ENCODE assay signal across 9 mouse cellular contexts in the genomic region with DNA sequence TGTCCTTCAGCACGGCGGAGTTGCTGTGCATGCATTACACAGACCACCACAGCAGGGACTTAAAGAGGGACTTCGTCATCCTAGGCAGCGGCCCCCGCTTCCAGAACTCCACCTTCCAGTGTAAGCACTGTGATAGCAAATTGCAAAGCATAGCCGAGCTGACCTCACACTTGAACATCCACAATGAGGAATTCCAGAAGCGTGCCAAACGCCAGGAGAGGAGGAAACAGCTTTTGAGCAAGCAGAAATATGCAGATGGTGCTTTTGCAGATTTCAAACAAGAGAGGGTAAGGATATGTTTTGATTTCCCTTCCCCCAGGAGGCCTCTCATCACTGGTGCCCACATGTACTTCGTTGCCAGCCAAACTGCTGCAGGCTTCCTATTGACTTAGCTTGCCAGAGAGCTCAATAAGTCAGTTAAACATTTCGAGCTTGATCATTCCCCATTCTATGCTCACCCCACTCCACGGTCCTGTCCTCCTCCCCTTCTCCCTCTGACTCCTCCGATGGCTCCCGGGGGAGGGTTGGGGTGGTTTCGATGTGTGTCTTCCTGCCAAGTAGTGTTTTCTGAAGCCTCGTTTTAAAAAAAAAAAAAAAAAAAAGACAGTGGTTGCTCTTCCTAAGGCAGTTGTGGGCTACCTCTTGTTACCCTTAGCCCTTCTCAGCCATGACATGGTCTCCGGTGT.
DNase-seq lines count a peak whose midpoint lies in the region; ATAC-seq and TF ChIP-seq lines count a peak whose summit lies in the region.
"Had no signal": no experiment of that assay in that cellular context is flagged by ENCODE, and none has a peak within 500 bp of the region (broad histone marks: within the 10 kb centered on the region; RNA-seq: fewer than 3 reads in every experiment).

No protein-coding gene starts in this region.

- H3K27me3 ChIP-seq in forebrain, embryonic 14.5 days (replicated peaks; ENCODE audit: control insufficient read depth, insufficient read depth, low read length), result no peaks in the 10 kb centered on the region
- no peaks in the 10 kb centered on the region for H3K27me3 ChIP-seq in forebrain, embryonic 12.5 days
- H3K27me3 ChIP-seq in lung, embryonic 14.5 days (ENCODE audit: insufficient read depth, low read length), result no peaks in the 10 kb centered on the region

- H3K36me3 ChIP-seq in forebrain, embryonic 14.5 days (ENCODE audit: control insufficient read depth, insufficient read depth, low read length), result peaks cover 99% of the 10 kb centered on the region
- peaks cover 98% of the 10 kb centered on the region for H3K36me3 ChIP-seq in forebrain, embryonic 12.5 days (replicated peaks)
- H3K36me3 ChIP-seq in lung, embryonic 14.5 days (ENCODE audit: insufficient read depth), result peaks cover 91% of the 10 kb centered on the region

- no peaks in the 10 kb centered on the region for H3K4me1 ChIP-seq in forebrain, embryonic 14.5 days (ENCODE audit: control insufficient read depth, insufficient read depth, low read length)
- H3K4me1 ChIP-seq in forebrain, embryonic 12.5 days, result no peaks in the 10 kb centered on the region
- H3K4me1 ChIP-seq in lung, embryonic 14.5 days (ENCODE audit: insufficient read depth), result no peaks in the 10 kb centered on the region

- no peak overlapping the region for H3K4me3 ChIP-seq in forebrain, embryonic 14.5 days (ENCODE audit: low read depth, low read length)
- no peak overlapping the region for H3K4me3 ChIP-seq in forebrain, embryonic 12.5 days (replicated peaks)
- H3K4me3 ChIP-seq in lung, embryonic 14.5 days (ENCODE audit: low read depth, low read length), result no peak overlapping the region

- no peak for ATAC-seq in forebrain, embryonic 14.5 days
- ATAC-seq in forebrain, embryonic 12.5 days (ENCODE audit: low FRiP score), result no peak
- peak; percentile 59; the same call in 1 of the 2 replicates for ATAC-seq in lung, embryonic 14.5 days (ENCODE audit: insufficient read depth)
- ATAC-seq in megakaryocyte progenitor cell, adult 5-6 weeks (replicated peaks; ENCODE audit: poor library complexity), result no peak

- 83% methylated on average over 16 of the region's 16 CpGs for WGBS in forebrain, embryonic 14.5 days
- 88% methylated on average over 16 of the region's 16 CpGs for WGBS in forebrain, embryonic 12.5 days
- WGBS in lung, embryonic 14.5 days, result 55% methylated on average over 16 of the region's 16 CpGs

- H3K9me3 ChIP-seq in forebrain, embryonic 14.5 days (replicated peaks; ENCODE audit: control insufficient read depth, low read length), result no peaks in the 10 kb centered on the region
- H3K9me3 ChIP-seq in forebrain, embryonic 12.5 days, result no peaks in the 10 kb centered on the region
- no peaks in the 10 kb centered on the region for H3K9me3 ChIP-seq in lung, embryonic 14.5 days (ENCODE audit: low read depth, low read length)

- H3K4me2 ChIP-seq in forebrain, embryonic 14.5 days (ENCODE audit: low read length), result no peak overlapping the region
- no peak overlapping the region for H3K4me2 ChIP-seq in forebrain, embryonic 12.5 days
- no peak overlapping the region for H3K4me2 ChIP-seq in lung, embryonic 14.5 days

- no peak overlapping the region for H3K9ac ChIP-seq in forebrain, embryonic 14.5 days (ENCODE audit: low read length)
- H3K9ac ChIP-seq in forebrain, embryonic 12.5 days, result no peak overlapping the region
- H3K9ac ChIP-seq in lung, embryonic 14.5 days, result no peak overlapping the region

- TF ChIP-seq CTCF in lung, embryonic 14.5 days (IDR thresholded peaks at IDR 0.05; ENCODE audit: low read depth), result no peak

- no peak overlapping the region; the same call in 1 of the 2 replicates for H3K27ac ChIP-seq in forebrain, embryonic 14.5 days (ENCODE audit: low read depth, low read length)
- no peak overlapping the region for H3K27ac ChIP-seq in forebrain, embryonic 12.5 days
- no peak overlapping the region for H3K27ac ChIP-seq in lung, embryonic 14.5 days (ENCODE audit: low read depth)
- H3K27ac ChIP-seq: macrophage had no signal

- peak; percentile 30 for DNase-seq in forebrain, embryonic 14.5 days (ENCODE audit: low spot score)
- DNase-seq in urinary bladder, postnatal 14 days (ENCODE audit: low spot score), result peak; percentile 15
- no peak for DNase-seq in urinary bladder, postnatal 4 days (ENCODE audit: low spot score in 2 of 2)
- peak; percentile 69 for DNase-seq in lung, embryonic 14.5 days
- DNase-seq in MN1 (ENCODE audit: low spot score), result no peak
- no peak for DNase-seq in c-Kit-positive CD71-positive TER-119-positive erythroid progenitor cells, embryonic 14.5 days (ENCODE audit: low spot score)

Comparison
In these comparisons a context has a peak if more than half of its experiments do, and no peak if none do; other contexts are left out.
1. DNase-seq: peak in forebrain, embryonic 14.5 days (single experiment), urinary bladder, postnatal 14 days (single experiment) and lung, embryonic 14.5 days (single experiment); none in urinary bladder, postnatal 4 days (0 of 2), MN1 (single experiment) and c-Kit-positive CD71-positive TER-119-positive erythroid progenitor cells, embryonic 14.5 days (single experiment).